Mouse (Mus musculus) midbrain, embryonic 10.5 days (tissue): ENCODE data around the gene Zfp969. TPM values are rescaled to one million over a fixed set of nuclear protein-coding genes. Genes with fewer than 3 reads are reported as not detected.
"Not testable (repeated sequence)": the region's sequence is repeated elsewhere in the genome, so short reads cannot be mapped to it uniquely, and the experiment has no call there.

Experiments
- DNase-seq: peaks from one replicate; pipeline ENCODE4 v3.0.0-alpha.2; 2017; ENCODE audit warnings: low spot score
- H3K27ac ChIP-seq: fragments of 300-500 bp; sonication (generic); replicated peaks from 2 replicates; pipeline ENCODE4 v1.5.1; 2016; ENCODE audit warnings: mild to moderate bottlenecking
- H3K27me3 ChIP-seq: fragments of 300-500 bp; sonication (generic); 2 replicates; pipeline ENCODE4 v1.6.1; 2016; ENCODE audit warnings: low read depth, mild to moderate bottlenecking; ENCODE audit not compliant: poor library complexity, severe bottlenecking
- H3K36me3 ChIP-seq: fragments of 300-500 bp; sonication (generic); 2 replicates; pipeline ENCODE4 v1.6.1; 2016; ENCODE audit warnings: mild to moderate bottlenecking, moderate library complexity
- H3K4me1 ChIP-seq: fragments of 300-500 bp; sonication (generic); 2 replicates; pipeline ENCODE4 v1.6.1; 2016
- H3K4me3 ChIP-seq: fragments of 300-500 bp; sonication (generic); 2 replicates; pipeline ENCODE4 v1.5.1; 2016; ENCODE audit warnings: mild to moderate bottlenecking, moderate library complexity
- H3K9me3 ChIP-seq: fragments of 300-500 bp; sonication (generic); replicated peaks from 2 replicates; pipeline ENCODE4 v1.6.1; 2016; ENCODE audit warnings: mild to moderate bottlenecking
- WGBS: fragments of 180-500 bp; shearing (Covaris S2); methylation state at CpG from one replicate; pipeline ENCODE4 v1.1.7; 2016; 5-methylcytosine and 5-hydroxymethylcytosine counted together
- polyA plus RNA-seq: library from polyadenylated mRNA; unstranded; fragments of >200 nt; fragmentation: Nextera tagmentation; extraction: Ambion mirVana; gene quantifications from 2 replicates; pipeline ENCODE4 v1.2.1, GENCODE M21; 2016

Zfp969 gene
- polyA plus RNA-seq: 7.1 and 14.5 TPM in 2 replicates

GRCm38 (mm10) chr2:175703546-175703945 is at the start of gene Zfp969:
Gene Zfp969 (minus strand): TSS chr2:175703646.
- no CpG with 5 or more reads among the region's 9 CpGs for WGBS
- not testable (repeated sequence) for H3K27ac ChIP-seq, H3K4me1 ChIP-seq, DNase-seq, H3K36me3 ChIP-seq, H3K4me3 ChIP-seq, H3K9me3 ChIP-seq, H3K27me3 ChIP-seq

GRCm38 (mm10) chr2:175741237-175741636 is 37.8 kb upstream of the Zfp969 start, which contains the start of gene Gm2007:
Gene Gm2007 (plus strand): TSS chr2:175741537.
- not testable (repeated sequence) for H3K27ac ChIP-seq, DNase-seq, H3K4me3 ChIP-seq, H3K9me3 ChIP-seq, H3K36me3 ChIP-seq, H3K4me1 ChIP-seq, H3K27me3 ChIP-seq
- WGBS: no CpG with 5 or more reads among the region's 2 CpGs

- not testable (repeated sequence) for H3K4me3 ChIP-seq, H3K9me3 ChIP-seq, H3K4me1 ChIP-seq, H3K27me3 ChIP-seq, H3K36me3 ChIP-seq, H3K27ac ChIP-seq, DNase-seq
- WGBS: no CpG with 5 or more reads among the region's 2 CpGs
Observed at GRCm38 (mm10) chr2:175643678-175644077, 59.8 kb downstream of the Zfp969 start, which contains the start of gene Gm11007. Gene Gm11007 (plus strand): TSS chr2:175643978.

Other genes with a start within 250 kb of the Zfp969 start
- gene Zfp965, start 233.7 kb downstream of the Zfp969 start, polyA plus RNA-seq: 1.1 and 6.1 TPM in 2 replicates
- not detected in 2 replicates for gene Gm11007, start 59.7 kb downstream of the Zfp969 start, polyA plus RNA-seq
- gene Gm2007, start 37.9 kb upstream of the Zfp969 start, polyA plus RNA-seq: not detected in 2 replicates
- gene Gm14288, start 97.4 kb upstream of the Zfp969 start, polyA plus RNA-seq: 1.6 and 1.8 TPM in 2 replicates
- gene Gm6710, start 165.6 kb upstream of the Zfp969 start, polyA plus RNA-seq: 25.8 and 27.1 TPM in 2 replicates
- gene Zfp966, start 227.5 kb upstream of the Zfp969 start, polyA plus RNA-seq: 4.7 and 5.0 TPM in 2 replicates